Mouse (Mus musculus) heart, postnatal 0 days (tissue): ENCODE data around the gene Ttc23l.

Experiments
- CTCF ChIP-seq: IDR thresholded peaks from 2 replicates; pipeline ENCODE4 v1.5.1; 2016; ENCODE audit warnings: antibody characterized with exemption, control low read depth, low read depth
- EP300 ChIP-seq: IDR thresholded peaks from 2 replicates; pipeline ENCODE4 v1.6.1; 2016; ENCODE audit warnings: antibody characterized with exemption, low read depth

DNA sequence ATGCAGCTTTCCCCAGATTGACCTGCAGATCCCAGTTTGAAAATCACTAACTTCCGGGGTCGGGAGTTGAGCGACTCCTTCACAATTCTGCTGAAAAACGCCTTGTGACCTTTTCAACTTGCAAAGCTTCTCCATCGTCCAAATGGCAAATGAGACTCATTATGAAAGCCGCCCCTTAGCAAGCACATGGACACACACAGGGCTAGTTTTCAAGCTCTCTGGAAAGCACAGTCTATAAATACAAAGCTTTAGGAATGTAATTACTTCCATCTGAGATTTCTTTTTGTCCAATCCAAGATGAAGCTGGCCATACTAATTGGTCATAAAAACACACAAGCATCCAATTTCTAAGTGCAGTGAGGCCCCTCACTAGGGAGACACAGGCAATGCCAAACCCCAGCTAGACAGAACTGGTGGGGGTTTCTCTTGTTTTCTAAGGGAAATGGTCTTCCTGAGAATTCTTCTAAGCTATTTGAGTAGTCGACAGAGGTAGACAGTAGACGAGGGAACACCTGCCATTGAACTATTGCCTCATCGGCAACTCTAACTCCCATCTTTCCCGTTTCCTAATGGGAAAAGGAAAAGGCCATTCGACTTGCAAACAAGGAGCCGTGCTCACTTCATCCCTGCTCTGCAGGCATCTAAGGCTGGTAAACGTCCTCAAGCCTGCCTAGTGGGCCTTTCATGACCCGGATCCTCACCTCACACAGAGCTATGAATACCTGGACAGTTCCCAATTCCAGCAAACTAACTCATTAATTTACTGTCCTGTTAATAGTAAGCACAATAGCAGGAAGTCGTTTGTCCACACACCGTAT lies 18.0 kb downstream of the Ttc23l start:
- TF ChIP-seq CTCF (no peak), EP300 (no peak)
